Mouse (Mus musculus): ENCODE measurements around the gene Clec4e.

DNA sequence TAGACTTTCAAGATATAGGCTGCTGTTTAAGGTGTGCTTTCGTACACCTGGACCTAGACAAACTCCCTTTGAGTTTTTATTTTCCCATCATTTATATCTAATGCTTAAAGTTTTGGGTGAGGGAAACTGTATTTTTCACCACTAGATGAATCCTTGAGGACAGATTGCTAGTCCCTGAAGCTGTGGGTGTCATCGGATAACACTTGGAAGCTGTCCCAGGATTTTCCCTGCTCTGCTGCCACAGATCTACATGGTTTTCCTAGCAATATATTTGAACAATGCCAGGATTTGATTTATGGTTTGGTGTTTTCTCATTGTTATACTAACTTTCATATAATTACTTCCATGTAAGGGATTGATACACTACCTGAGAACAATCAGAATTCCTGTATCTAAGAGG is 10.2 kb downstream of the Clec4e start:
- no peak for TF ChIP-seq CTCF (IDR thresholded peaks at IDR 0.05; ENCODE audit: low read depth)
- TF ChIP-seq EP300 (optimal IDR thresholded peaks at IDR 0.05), result no peak

Measured in stomach, postnatal 0 days (tissue).